Mouse (Mus musculus) layer of hippocampus, adult 9-11 months (tissue): ENCODE results near the gene Syce1l.

ENCODE experiments used
- DNase-seq: peaks from one replicate; pipeline ENCODE4 v3.0.0; 2022

The Syce1l gene

DNA sequence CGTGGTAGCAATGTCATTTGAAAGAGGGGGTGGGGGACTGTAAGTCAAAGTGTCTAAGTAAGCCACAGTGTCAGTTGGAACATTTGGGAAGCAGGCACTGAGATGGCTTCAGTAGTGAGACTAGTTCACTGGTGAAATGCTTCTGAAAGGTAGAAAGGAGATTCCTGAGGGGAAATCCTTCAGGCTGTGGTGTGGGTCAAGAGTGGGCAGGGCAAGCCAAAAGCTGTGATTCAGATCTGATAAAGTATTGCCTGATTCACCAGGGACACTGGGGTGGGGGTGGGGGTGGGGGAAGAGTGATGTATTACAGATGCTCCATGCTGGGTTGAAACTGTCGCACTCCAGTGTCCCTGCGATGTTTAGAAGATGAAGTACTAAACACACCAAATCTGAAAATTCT is 31.6 kb downstream of the Syce1l start:
- DNase-seq, result no peak

DNA sequence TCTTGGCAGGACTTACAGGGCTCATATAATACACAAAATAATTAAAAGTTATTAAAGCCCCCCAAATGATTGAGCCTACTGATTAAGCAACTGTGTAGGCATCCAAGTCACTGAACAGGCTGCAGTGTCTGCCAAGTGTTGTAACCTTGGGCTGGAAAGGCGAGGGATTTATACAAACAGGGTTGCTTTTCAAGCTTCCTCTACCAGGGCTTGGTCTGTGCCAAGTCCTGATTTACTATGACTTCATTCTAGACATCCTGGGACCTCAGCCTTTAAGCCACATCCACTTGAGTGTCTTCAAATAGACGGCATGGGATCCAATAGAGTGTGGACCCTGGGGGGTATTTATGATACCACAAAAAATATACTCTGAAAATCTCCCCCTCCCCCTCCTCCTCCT is 32.3 kb downstream of the Syce1l start:
- DNase-seq, result no peak

DNA sequence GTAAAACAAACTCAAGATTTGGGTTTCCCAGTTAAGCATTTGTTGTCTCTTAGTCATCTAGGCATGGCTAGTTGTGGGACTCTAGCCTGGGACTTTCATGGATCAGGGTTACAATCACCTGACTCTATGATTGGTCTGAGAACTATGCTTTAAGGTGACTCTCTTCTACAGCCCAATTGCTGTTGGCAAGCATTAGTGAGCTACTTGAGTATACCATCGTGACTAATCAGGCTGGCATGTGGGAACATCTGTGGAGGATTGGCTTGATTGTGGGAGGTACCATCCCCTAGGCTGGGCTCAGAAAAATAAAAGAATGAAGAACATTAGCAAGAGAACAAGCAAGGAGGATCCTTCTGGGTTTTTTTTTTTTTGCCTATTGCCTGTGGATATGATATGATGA is 33.8 kb downstream of the Syce1l start:
- no peak for DNase-seq

DNA sequence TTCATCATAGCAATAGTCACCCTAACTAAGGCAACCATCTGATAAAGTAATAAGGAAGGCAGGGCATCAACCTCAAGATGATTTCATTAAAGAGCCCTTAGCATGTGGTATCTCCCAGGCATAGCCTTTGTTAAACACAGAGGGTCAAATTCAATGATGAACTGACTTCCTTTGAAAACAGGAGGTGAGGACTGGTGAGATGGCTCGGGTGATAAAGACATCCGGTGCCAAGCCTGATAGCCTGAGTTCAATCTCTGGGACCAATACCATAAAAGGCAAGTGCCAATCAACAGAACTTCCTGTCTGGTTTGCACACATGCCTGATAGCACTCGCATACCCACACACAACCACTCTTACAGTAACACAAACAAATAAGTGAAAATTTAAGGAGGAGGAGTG is 36.3 kb downstream of the Syce1l start:
- DNase-seq, result no peak

DNA sequence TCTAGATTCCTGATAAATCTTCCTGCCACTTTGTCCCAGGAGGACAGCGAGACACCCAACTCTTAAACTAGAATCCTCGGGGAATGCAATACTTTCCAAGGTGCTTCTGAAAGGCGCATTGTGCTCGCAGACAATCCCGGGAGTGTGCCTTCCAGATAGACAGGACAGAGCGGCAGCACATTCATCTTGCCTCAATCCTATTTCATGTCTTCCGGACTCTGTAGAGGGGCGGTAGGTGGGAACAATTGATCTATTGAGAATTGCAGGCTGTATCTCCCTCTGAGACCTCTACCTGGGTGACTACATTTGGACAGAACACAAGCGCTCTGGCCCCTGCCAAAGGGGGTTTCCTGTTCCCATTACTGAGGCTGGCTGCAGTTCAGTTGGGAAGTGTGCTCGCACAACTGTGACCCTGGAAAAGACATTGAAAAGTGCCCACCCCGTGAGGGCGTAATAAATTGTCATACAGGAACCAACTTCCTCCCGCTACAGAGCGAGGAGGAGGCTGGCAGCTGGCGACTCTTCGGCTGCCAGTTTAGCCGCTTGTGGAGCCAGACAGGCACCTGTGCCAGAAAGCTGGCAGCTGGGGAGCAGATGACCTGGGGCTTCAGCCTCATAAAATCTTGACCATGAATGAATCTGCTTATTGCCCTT is 45.0 kb downstream of the Syce1l start:
- DNase-seq, result no peak

DNA sequence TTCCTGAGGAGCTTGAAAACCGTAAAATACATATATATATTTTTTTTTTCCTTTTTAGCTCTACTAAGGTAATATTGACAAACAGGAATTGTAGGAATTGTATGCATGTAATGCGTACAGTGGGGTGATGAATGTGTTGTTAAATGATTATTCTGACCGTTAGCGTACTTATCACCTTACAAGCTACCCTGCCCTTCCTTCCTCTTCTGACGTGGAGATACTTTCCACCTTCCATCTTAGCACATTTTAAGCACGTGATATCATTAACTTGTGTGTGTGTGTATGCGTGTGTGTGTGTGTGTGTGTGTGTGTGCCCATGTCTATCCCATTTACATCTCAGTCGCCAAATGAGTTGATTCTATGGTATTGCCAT is 45.5 kb downstream of the Syce1l start:
- no peak for DNase-seq

DNA sequence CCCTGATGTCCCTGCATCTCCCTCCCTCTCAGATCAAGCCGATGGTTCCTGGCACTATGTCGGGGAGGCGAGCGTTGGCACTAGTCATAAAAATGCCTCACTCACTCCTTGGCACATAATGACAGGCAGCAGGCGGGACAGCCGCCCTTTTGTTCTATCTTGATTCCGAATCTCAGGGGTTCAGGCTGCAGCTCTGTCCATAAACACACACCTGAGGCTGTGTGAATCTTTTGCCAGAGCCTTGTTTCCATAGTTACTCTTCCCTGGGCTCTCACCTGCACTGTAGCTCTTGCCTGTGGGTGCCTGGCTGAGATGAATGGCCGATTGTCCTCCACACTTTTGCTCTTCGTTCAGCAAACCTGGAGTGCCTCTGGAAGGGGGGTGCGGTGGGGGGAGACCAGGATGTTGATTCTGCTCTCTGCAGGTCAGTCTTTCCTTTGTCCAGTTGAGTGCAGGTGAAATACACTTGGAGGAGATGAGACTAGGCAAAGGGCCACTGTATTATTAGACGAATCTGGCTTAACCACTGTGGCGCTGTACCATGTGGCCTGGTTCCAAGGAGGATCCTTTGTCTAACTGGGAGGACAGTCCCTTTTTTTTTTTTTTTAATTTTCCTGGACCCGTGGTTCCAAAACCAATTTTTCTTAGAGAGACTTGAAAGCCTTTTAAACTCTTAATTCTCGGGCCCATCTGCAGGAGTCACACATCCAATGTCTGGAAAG is 48.8 kb downstream of the Syce1l start:
- no peak for DNase-seq

DNA sequence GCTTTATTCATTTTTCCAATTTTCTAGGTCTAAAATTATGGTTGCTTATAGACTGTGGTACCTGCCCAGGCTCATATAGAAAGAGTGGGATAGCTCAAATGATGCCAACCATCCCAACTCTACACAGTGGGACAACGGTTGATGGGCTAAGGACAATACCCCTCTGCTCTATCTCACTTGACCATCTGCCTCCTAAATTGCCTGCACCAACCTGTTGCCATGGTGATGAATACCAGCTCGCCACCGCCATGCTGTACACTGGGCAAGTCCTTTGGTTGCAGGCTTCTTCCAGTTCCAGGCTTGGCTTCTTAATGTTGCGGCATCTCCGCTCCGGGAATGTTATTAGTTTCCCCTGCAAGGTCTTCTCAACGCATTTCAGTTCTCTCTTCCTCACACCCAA is 62.0 kb downstream of the Syce1l start:
- no peak for DNase-seq
